Mouse (Mus musculus) G1E-ER4 (cell line): ENCODE measurements around the gene Hoxb13. TPM values are rescaled to one million over a fixed set of nuclear protein-coding genes. Genes with fewer than 3 reads are reported as not detected.

Experiments
- GATA1 ChIP-seq: IDR thresholded peaks from one replicate; pipeline ENCODE4 v1.8.0; 2012; ENCODE audit warnings: low read length, inconsistent platforms
- polyA plus RNA-seq: library from polyadenylated mRNA; stranded (reverse); fragments of >175 nt; gene quantifications from 2 replicates; pipeline ENCODE4 v1.2.3, GENCODE M21; 2012

Hoxb13 gene
- polyA plus RNA-seq, 1 experiment: 87.0 TPM

DNA sequence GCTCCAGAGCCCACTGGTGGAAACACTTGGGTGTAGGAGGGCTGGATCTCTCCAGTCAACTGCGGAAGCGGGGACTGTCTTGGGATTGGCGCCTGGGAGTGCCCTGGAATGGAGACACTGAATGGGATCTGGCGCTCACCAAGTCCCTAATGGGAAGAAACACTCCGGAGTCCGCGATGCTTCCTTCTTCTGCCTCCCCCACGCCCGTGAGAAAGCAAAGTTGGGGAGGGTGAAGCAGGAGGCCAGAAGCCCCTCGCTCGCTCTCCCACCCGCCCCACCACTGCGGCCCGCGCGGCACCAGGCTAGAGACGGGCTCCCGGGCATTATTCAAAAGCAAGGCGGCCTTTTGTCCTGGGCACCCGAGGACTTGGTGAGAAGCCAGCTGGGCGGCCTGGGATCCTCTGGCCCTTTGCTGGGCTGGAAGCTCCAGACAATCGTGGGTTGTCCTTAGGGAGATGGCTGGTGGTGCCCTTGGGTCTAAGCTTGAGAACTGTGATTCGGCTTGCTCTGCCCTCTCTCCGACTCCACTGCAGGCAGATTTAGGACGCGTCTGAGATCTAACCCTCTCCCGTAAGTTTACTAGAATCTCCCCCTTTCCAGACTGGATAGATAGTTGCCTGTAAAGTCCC lies 16.5 kb upstream of the Hoxb13 start:
- no peak for TF ChIP-seq GATA1

DNA sequence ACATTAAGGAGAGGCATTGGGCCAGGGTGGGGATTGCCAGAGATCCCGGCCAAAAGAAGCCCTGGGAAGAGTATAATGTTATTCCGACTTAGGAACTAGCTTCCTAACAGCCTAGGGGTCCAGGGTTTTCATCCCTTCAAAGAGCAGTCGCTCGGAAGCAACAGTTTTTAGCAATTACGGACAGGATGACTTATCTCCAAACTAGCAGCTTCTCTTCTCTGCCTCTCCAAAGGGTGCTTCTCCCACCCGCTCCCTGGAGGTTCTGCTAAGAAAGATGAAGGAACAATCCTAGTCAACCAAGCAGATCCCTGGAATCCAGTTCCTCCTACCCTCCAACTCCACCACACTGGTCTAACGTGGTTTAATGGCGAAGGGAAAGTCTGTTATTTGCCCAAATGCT lies 15.8 kb upstream of the Hoxb13 start:
- TF ChIP-seq GATA1: no peak

DNA sequence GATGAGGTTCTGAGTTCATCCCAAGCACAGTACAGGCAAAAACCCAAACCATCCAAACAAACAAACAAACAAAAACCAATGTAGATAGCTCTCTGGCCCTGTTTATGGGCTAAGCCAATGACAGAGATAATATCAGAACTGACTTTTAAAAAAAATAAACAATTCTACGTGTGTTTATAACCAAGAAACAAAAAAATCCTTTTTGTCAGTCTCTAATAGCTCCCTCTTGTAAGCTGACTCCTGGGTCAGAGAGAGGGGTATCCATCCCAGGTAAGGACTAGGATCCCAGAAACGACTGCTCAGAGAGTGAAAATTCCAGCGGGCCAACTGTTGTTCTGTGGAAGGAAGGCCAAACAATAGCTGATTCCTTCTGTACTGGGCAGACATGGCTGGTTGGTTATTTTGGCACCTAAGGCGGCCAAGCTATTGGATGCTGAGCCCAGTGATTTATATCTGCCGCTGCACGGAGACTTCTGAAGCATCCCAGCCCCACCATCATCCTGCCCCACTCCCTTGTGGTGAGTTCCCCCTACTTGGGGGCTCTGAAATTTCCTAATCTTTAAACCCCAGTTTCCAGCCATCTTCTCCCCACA lies 15.1 kb upstream of the Hoxb13 start:
- no peak for TF ChIP-seq GATA1

- no peak for TF ChIP-seq GATA1
Observed at GRCm38 (mm10) chr11:96181061-96181460, 13.1 kb upstream of the Hoxb13 start.

DNA sequence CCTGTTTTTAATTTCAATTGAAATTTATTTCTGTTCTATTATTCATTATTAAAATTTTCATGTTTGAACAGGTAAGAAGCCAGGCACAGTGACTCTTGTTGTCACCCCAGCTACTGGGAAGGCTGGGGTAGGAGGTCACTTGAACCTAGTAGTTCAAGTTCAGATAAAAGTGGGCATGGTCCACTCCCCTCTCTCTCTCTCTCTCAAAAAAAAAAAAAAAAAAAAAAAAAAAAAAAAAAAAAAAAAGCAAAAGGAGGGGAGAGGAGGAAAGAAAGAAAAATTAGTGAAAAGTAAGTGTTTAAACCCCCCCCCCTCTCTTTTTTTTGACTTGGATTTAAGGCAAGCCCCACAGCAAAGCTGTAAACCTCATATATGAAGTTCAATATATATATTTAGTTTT lies 9.9 kb upstream of the Hoxb13 start:
- TF ChIP-seq GATA1: no peak

GRCm38 (mm10) chr11:96187321-96187720 lies 6.8 kb upstream of the Hoxb13 start:
- TF ChIP-seq GATA1: no peak

DNA sequence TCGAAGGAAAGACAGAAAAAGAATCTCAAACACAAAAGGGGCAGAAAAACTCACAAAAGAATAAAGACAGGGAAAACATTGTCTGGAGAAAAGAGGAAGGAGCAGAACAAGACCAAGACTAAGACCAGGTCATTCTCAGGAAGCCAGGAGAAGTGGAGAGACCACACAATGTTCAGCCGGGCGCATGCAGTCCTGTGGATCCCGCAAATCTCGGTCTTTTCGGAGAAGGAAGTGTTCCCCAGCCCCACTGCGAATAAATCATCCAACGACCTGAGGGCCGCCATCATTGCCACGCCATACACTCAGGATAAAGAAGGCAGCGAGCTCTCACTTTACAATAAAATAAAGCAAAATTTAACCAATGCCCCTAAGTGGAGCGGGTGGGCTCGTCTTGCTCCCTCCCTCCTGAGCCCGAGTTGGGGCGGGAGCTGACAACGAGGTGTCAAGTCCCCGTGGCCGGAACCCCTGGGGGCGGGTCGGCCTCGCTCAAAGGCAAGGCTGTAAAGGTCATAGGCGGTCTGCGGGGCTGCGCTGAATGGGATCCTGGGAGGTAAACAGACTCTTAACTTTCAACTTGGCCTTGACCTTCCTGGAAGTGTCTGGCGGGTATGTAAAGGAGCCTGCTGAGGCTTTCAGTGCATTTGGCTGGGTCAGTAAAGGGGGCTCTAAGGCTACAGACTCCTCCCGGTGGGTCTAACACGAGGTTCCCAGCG lies 4.2 kb upstream of the Hoxb13 start:
- TF ChIP-seq GATA1: no peak

DNA sequence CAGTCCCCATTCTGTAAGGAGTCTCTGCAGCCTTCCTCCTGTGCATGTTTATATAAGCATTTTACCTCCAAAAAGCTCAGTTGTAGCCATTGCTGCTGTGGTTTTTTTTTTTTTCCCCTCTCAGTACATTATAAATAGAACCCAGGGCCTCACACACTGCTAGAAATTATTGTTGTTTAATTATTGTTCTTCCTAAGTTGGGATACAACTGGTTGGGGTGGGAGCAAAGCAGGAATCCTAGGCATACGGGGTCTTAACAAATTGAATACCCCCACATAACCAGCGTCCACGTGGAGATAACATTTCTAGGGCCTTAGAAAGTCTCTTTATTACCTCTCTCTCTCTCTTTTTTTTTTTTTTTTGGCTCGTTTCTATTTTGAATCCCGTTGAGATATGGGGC lies 3.0 kb upstream of the Hoxb13 start:
- no peak for TF ChIP-seq GATA1

- no peak for TF ChIP-seq GATA1
Observed at GRCm38 (mm10) chr11:96194401-96194710, 240 bp downstream of the Hoxb13 start.

DNA sequence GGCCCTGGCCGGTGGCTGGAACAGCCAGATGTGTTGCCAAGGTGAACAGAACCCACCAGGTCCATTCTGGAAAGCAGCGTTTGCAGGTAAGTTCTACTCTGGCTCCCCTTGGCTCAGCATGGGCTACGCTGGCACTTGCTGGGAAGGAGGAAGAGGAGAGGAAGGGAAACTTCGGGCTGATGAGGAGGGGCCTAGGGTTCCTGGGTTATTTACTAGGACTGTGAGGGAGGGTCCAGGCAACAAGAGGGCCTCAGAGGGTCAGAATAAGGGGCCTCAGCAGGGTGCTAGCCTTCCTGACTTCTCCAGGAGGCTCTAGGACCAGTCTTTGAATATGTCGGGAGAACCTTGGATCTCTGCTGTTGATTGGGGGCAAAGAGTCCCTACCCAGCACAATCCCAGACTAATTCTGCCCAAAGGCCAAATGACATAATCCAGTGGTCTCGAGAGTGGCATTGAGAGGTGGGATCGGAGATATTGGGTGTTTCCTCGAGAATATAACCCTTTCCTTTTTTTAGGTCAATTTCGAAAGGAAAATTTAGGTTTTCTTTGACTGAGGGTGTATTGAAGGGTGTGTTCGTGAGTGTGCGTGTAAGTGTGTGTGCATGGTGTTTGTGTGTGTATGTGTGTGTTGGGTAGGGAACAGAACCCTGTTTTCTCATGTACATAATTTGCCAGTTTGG lies 985 bp downstream of the Hoxb13 start:
- TF ChIP-seq GATA1: no peak

DNA sequence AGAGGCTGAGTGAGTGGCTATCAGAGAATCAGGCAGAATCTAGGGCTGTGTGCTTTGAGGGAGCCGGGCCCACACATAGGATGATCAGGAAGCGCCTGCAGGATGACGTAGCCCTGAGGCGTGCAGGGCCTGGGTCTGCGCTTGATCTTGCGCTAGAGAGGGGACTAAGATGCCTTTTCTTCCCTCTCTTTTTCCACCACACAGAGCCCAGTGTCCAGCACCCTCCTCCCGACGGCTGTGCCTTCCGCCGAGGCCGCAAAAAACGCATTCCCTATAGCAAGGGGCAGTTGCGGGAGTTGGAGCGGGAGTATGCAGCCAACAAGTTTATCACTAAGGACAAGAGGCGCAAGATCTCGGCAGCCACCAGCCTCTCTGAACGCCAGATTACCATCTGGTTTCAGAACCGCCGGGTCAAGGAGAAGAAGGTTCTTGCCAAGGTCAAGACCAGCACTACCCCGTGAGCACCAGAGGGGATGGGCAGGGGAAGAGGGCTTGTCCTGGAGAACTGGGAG lies 1.7 kb downstream of the Hoxb13 start:
- TF ChIP-seq GATA1: no peak

DNA sequence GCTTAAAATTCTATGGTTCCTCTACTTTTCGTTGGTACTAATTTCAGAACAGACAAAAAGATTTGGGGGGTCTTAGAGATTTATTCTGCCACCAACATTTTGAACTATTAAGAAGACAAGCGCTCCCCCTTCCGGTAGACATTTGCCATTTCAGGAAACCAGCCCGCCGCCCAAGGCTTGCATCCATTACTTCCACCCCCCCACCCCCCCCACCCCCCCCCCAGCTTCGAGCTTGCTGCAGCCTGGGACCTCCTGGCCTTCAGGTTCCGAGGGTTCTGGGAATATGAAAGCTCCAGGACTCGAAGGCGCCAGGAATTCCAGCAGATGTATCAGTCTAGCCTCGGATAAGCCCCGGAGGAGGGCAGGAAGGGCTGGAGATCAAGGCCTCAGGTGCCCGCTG lies 4.5 kb downstream of the Hoxb13 start:
- no peak for TF ChIP-seq GATA1

DNA sequence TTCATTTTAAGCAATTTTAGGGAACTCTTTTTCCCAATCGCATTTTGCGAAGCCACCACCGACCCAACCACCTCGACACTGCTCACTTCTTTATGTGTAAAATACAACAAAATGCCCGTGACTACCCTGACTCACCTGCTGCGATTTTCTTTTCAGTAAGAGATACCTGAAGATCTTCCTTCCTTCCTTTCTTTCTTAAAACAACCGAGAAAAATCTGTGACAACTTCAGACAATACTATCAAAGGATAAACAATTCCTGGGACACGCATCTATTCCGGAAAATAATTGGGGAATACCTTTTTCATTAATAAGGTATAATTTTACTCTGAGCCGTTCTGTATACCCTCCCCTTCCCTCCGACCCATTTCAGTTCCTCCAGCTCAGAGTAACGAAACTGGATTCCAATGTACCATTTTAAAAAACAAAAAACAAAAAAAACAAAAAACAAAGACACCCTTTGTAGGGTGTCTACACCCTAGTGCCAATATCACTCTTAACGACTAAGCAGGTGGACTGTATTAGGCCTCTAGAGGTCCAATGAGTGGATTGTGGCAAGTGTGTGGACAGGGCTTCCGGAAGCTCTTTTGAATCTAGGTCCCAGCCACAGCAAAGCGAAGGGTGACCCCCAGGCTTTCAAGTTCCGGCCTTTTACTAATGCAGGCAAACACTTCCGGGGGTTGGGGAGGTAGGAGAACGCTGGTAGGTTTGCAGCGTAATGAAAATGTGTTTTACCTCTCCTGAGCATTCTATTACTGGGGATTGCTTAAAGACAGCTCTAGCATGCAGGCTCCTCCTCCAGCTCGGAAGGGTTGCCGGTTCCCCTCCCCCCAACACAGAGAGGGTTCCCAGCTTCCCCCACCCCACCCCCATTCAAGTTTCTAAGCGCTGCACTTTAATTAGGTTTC lies 5.3 kb downstream of the Hoxb13 start:
- no peak for TF ChIP-seq GATA1

DNA sequence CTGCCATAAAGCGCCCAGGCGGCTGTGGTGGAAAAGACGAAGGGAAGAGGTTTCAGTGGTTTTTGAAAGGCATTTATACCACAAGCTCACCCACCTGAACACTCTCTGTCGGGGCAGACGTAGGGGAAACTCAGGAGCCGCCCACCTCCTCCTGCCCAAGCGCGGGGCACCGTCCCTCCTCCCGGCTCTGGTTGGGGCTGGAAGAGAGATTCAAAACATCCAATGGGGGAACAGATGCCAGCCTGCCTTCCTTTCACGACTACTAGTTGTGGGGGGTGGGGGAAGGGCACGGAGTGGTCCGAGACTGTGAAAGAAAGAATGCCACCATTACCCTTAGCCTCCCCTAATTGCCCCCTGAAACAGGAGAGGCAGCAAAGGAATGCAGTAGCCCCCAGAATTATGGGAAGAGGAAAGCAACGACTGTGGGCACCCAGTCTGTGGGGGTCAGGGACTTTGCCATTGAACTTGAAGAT lies 6.1 kb downstream of the Hoxb13 start:
- no peak for TF ChIP-seq GATA1

- TF ChIP-seq GATA1: no peak
Observed at GRCm38 (mm10) chr11:96201741-96202140, 7.6 kb downstream of the Hoxb13 start.
